Mouse (Mus musculus) heart, postnatal 10 days (tissue): ENCODE data around the gene Myh9. TPM values are rescaled to one million over a fixed set of nuclear protein-coding genes. Genes with fewer than 3 reads are reported as not detected.
A peak's percentile ranks its signal among the peaks of the same experiment; 100 is the strongest.

Source experiments
- DNase-seq, 2 experiments: peaks; one replicate each; pipeline ENCODE4 v3.0.0; 2021
- intact Hi-C: fragments of 180-260 bp; cut with DNase I; formaldehyde crosslinking; loops from one replicate; pipeline ENCODE4 v1.15.1; 2025
- total RNA-seq, 2 experiments: library from RNA; stranded (reverse); gene quantifications; 2 replicates each; pipeline ENCODE4 v1.2.3; 2021

The Myh9 gene
- total RNA-seq, 2 experiments from 2014 or later: 206 to 221 TPM

- peak; percentile 62 to 64 for DNase-seq
- intact Hi-C loops: no loop called here
Observed at GRCm38 (mm10) chr15:77813639-77814375, 28.2 kb downstream of the Myh9 start.

GRCm38 (mm10) chr15:77812578-77812977 lies 29.4 kb downstream of the Myh9 start:
- intact Hi-C loops: no loop called here
- no peak for DNase-seq

- intact Hi-C loops: no loop called here
- DNase-seq: no peak
Observed at GRCm38 (mm10) chr15:77811099-77811760, 30.7 kb downstream of the Myh9 start.

- intact Hi-C loops: no loop called here
- no peak for DNase-seq
Observed at GRCm38 (mm10) chr15:77810416-77811098, 31.4 kb downstream of the Myh9 start.

- intact Hi-C loops: no loop called here
- DNase-seq: no peak
Observed at GRCm38 (mm10) chr15:77809434-77809833, 32.5 kb downstream of the Myh9 start.

GRCm38 (mm10) chr15:77807264-77807585 lies 34.8 kb downstream of the Myh9 start:
- no peak for DNase-seq
- intact Hi-C loops: no loop called here

GRCm38 (mm10) chr15:77806565-77807263 lies 35.3 kb downstream of the Myh9 start:
- intact Hi-C loops: no loop called here
- DNase-seq: peak in 1 of 2 experiments; percentile 42

- intact Hi-C loops: no loop called here
- no peak for DNase-seq
Observed at GRCm38 (mm10) chr15:77805657-77806056, 36.3 kb downstream of the Myh9 start.

- intact Hi-C loops: no loop called here
- DNase-seq: no peak
Observed at GRCm38 (mm10) chr15:77804949-77805348, 37.0 kb downstream of the Myh9 start.

- intact Hi-C loops: no loop called here
- DNase-seq: no peak
Observed at GRCm38 (mm10) chr15:77804460-77804859, 37.5 kb downstream of the Myh9 start.

- intact Hi-C loops: loop anchor here (2.0 kb wide), 1 partner anchor 37 kb away; no protein-coding TSS in a partner anchor
- peak; percentile 59 to 69 for DNase-seq
Observed at GRCm38 (mm10) chr15:77803747-77804146, 38.2 kb downstream of the Myh9 start.

- no peak for DNase-seq
- intact Hi-C loops: loop anchor here (2.0 kb wide), 1 partner anchor 38 kb away; no protein-coding TSS in a partner anchor
Observed at GRCm38 (mm10) chr15:77802992-77803391, 39.0 kb downstream of the Myh9 start.

- DNase-seq: no peak
- intact Hi-C loops: no loop called here
Observed at GRCm38 (mm10) chr15:77801188-77801587, 40.8 kb downstream of the Myh9 start.

GRCm38 (mm10) chr15:77800511-77800910 lies 41.5 kb downstream of the Myh9 start:
- intact Hi-C loops: no loop called here
- peak; percentile 84 to 87 for DNase-seq

- no peak for DNase-seq
- intact Hi-C loops: loop anchor here (5.0 kb wide), 1 partner anchor 113 kb away; no protein-coding TSS in a partner anchor
Observed at GRCm38 (mm10) chr15:77799491-77800474, 42.2 kb downstream of the Myh9 start.

- DNase-seq: peak; percentile 66 to 68
- intact Hi-C loops: loop anchor here (5.0 kb wide), 1 partner anchor 113 kb away; no protein-coding TSS in a partner anchor
Observed at GRCm38 (mm10) chr15:77798664-77799490, 43.1 kb downstream of the Myh9 start.

- peak; percentile 68 to 72 for DNase-seq
- intact Hi-C loops: loop anchor here (5.0 kb wide), 1 partner anchor 114 kb away; no protein-coding TSS in a partner anchor
Observed at GRCm38 (mm10) chr15:77797609-77798411, 44.2 kb downstream of the Myh9 start.
